Mouse (Mus musculus) yolk sac, embryonic 10.5 days (tissue): ENCODE measurements around the gene Selenof.

Experiments used
- DNase-seq: peaks from one replicate; pipeline ENCODE4 v3.0.0-alpha.2; 2017; ENCODE audit warnings: low spot score

Selenof gene

GRCm38 (mm10) chr3:144563916-144564315 lies 6.2 kb upstream of the Selenof start:
- DNase-seq: no peak

GRCm38 (mm10) chr3:144565212-144565611 lies 4.9 kb upstream of the Selenof start:
- no peak for DNase-seq

DNA sequence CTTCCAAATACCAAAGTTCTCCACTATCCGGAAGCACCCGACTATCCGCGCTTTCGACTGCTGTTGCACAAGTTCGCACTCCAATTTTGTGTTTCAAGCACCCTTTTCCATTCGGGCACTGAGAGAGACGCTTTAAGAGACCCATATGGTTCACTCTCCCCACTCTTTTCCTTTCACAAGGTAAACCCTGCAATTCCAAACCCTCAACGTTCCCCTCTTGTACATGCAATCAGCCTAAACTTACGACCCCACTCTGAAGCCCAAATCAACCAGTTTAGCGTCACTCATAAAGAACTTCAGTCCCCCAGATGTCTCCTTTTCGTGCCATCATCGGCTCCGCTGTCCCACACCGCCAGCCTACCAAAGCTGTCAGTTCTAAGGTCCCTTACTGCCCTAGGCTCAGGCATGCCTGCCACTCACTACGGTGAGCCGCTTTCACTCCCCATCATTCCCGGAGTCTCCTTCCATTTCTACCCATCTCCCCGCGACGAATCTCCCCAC lies 1.2 kb upstream of the Selenof start:
- no peak for DNase-seq

DNA sequence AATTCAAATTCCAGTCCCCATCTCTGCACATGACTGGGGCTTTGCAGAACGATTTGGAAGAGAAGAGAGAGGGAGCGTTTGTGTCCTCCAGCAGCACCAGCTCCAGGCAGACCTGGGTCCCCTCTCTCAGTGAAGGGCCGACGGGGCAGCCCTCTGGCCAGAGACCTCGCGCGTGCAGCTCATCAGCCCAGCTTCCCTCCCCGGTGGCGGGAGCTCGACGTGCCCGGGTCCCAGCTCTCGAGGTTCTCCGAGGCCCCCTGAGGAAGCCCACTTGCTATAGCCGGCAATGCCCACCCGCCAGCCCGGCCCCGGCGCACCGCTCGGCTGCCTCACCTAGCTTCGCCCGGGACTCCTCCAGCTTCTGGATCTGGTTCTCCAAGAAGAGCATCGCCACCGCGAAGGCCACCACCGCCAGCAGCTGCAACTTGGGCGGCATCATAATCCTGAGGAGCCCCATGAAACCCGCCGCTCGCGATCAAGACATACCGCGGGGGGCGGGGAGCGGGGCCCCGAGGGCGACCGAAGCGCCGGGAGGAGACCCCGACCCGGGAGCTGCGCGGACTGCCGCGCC lies 618 bp upstream of the Selenof start:
- peak; percentile 57 for DNase-seq

DNA sequence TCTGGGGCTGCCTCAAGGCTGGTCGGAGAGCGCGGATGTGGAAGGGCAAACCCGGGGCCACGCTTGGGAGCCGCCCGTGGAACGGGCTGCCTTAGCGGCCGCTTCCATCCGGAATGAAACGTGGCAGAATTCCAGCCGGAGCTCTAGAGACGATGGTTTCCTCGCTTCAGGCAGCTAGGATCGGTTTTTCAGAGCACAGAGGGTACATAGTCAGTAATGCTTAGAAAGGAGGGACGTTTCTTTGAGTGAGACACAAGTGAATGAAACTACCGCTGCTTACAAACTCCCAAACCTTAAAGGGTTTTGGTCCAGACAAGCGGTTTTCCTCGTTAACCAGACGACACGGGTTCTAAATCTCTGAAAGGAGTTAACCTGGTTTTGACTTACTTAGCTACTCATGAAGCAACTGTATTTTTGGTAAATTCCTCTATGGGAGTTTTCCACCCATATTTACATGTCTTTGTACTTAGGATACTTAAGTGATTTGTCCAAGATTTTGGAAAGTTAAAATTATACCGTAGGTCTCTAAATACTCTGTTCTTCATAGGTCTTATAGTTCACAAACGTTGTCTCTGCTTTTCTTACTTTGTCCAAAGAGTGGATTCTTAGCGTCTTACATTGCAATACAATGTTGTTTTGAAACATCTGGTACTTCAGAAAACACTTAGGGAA lies 848 bp downstream of the Selenof start:
- DNase-seq: no peak

- no peak for DNase-seq
Observed at GRCm38 (mm10) chr3:144574256-144574655, 4.2 kb downstream of the Selenof start.

- peak; percentile 32 for DNase-seq
Observed at GRCm38 (mm10) chr3:144577366-144578340, 7.5 kb downstream of the Selenof start.

- no peak for DNase-seq
Observed at GRCm38 (mm10) chr3:144578921-144579320, 8.8 kb downstream of the Selenof start.

DNA sequence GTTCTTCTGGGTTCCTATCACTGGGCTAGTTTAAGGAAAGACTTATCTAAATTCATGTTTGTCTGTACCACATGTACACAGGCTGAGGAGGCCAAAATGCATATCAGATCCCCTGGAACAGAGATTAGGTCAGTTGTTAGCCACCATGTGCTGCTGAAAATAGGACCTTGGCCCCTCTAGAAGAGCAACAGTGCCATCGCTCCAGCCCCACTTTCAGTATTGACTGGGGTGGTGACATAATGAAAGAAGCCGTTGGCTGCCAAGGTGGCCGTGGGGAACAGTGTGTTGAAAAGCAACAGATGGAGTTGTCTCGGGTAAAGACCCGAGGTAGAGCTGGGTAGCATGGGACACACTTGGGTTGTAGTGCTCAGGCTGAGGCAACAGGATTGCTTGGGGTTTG lies 9.7 kb downstream of the Selenof start:
- no peak for DNase-seq

- no peak for DNase-seq
Observed at GRCm38 (mm10) chr3:144580281-144580680, 10.2 kb downstream of the Selenof start.

DNA sequence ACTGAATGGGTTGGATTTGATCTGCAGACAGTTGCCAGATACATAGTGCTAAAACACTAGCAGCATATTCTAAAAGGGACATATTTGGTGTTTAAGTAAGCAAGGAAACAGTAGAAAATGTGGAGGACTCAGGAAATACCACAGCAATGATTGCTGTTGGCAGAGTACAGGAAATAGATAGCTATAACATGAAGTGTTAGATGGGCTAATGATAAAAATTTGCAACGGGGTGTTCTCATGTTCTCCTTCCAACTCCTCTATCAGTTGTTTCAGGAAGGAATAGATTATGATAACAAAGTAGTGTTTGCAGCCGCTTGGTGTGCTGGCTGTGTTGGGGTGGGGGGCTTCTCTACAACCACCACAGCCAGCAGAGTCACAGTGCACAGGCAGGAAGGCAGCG lies 11.7 kb downstream of the Selenof start:
- no peak for DNase-seq

DNA sequence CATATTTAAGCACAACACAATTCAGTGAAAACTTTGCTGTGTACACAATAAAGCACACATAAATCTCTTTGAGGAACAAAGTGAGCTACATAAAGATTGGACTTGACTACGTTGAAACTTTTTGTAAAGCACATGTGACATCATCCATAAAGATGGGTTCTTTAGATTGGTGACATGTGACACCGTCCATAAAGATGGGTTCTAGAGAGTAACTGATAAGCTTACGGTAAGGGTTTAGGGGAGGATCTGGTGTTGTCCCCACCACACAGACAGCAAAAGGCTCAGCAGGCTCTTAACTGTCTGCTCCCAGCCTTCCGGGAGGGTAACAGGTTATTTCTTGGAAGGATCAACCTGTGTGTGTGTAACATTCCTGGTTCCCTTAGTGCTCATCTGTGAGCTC lies 12.2 kb downstream of the Selenof start:
- DNase-seq: no peak

DNA sequence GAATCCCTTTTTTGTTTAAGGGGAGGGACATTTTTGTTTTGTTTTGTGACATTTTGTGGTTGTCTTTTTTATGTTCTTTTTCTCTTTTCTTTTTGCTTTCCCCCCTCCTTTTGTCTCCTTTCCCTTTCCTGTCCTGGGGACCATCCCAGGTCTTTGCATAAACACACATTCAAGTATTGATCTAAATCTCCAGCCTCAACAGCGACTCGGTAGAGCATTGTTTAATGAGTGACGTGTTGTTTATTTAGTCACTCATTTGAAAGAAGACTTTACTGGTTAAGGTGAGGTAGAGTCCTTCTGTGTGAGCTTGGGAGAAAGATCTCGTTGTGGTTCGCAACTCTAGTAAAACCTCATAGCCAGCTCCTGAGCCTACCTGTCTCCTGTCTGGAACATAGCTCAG lies 13.7 kb downstream of the Selenof start:
- no peak for DNase-seq

GRCm38 (mm10) chr3:144584789-144585553 lies 14.9 kb downstream of the Selenof start:
- no peak for DNase-seq

GRCm38 (mm10) chr3:144586731-144587130 lies 16.6 kb downstream of the Selenof start:
- DNase-seq: no peak

GRCm38 (mm10) chr3:144589189-144589890 lies 19.2 kb downstream of the Selenof start:
- no peak for DNase-seq

- DNase-seq: no peak
Observed at GRCm38 (mm10) chr3:144592992-144593785, 23.1 kb downstream of the Selenof start.

DNA sequence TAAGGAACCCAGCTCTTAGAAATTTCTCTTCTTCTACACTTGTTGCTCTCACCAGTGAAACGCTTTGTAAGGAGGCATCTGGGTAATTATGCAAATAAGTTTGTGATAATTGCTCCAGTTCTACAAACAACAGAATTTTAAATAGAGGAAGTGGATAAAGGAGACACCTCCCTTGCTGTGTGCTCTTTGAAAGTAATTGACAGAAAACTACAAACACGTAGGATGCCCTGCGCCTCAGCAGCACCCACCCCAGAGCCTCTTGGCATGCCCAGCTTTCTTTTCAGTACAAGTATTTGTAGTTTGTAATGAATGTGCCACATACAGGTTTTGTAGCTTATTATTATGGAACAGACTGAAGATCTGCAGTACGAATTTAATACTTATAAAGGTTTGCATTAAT lies 27.0 kb downstream of the Selenof start:
- no peak for DNase-seq

GRCm38 (mm10) chr3:144597790-144598467 lies 27.8 kb downstream of the Selenof start:
- no peak for DNase-seq

GRCm38 (mm10) chr3:144602413-144602812 lies 32.3 kb downstream of the Selenof start:
- no peak for DNase-seq
